Mouse (Mus musculus) frontal cortex, postnatal 10 days (tissue): Measurements from ENCODE around the gene Nfkb1.
A peak's percentile ranks its signal among the peaks of the same experiment; 100 is the strongest.

Experiments used
- DNase-seq, 2 experiments: peaks; one replicate each; pipeline ENCODE4 v3.0.0; 2022; ENCODE audit warnings: low spot score in 2 of 2, mixed read lengths in 1 of 2

Gene Nfkb1

GRCm38 (mm10) chr3:135702658-135703057, 11.3 kb upstream of the Nfkb1 start:
- no peak for DNase-seq

GRCm38 (mm10) chr3:135699523-135700264, 8.3 kb upstream of the Nfkb1 start:
- no peak for DNase-seq

GRCm38 (mm10) chr3:135698466-135698975, 7.2 kb upstream of the Nfkb1 start:
- DNase-seq = no peak

- no peak for DNase-seq
These were observed 4.9 kb upstream of the Nfkb1 start for GRCm38 (mm10) chr3:135696262-135696661.

- no peak for DNase-seq
These were observed 1.7 kb upstream of the Nfkb1 start for GRCm38 (mm10) chr3:135692999-135693398.

GRCm38 (mm10) chr3:135690568-135691190, 668 bp downstream of the Nfkb1 start:
- DNase-seq = peak in 1 of 2 experiments; percentile 35

GRCm38 (mm10) chr3:135689773-135690567, 1.4 kb downstream of the Nfkb1 start:
- no peak for DNase-seq

- DNase-seq = no peak
These were observed 2.2 kb downstream of the Nfkb1 start for GRCm38 (mm10) chr3:135688970-135689772.

GRCm38 (mm10) chr3:135687965-135688364, 3.4 kb downstream of the Nfkb1 start:
- no peak for DNase-seq

- DNase-seq = no peak
These were observed 4.9 kb downstream of the Nfkb1 start for GRCm38 (mm10) chr3:135686419-135686818.

GRCm38 (mm10) chr3:135683275-135683674, 8.1 kb downstream of the Nfkb1 start:
- no peak for DNase-seq

- no peak for DNase-seq
These were observed 9.1 kb downstream of the Nfkb1 start for GRCm38 (mm10) chr3:135682240-135682639.

- no peak for DNase-seq
These were observed 10.0 kb downstream of the Nfkb1 start for GRCm38 (mm10) chr3:135681272-135681783.

GRCm38 (mm10) chr3:135680213-135680843, 11.0 kb downstream of the Nfkb1 start:
- DNase-seq = no peak

GRCm38 (mm10) chr3:135677064-135677463, 14.3 kb downstream of the Nfkb1 start:
- DNase-seq = no peak

- no peak for DNase-seq
These were observed 15.0 kb downstream of the Nfkb1 start for GRCm38 (mm10) chr3:135676364-135676763.

GRCm38 (mm10) chr3:135675480-135675879, 15.9 kb downstream of the Nfkb1 start:
- DNase-seq = no peak

GRCm38 (mm10) chr3:135674716-135675392, 16.5 kb downstream of the Nfkb1 start:
- DNase-seq = no peak

- no peak for DNase-seq
These were observed 17.7 kb downstream of the Nfkb1 start for GRCm38 (mm10) chr3:135673695-135674094.

GRCm38 (mm10) chr3:135673041-135673440, 18.3 kb downstream of the Nfkb1 start:
- DNase-seq = no peak
